Mouse (Mus musculus): ENCODE data around the gene Gm44503.

DNA sequence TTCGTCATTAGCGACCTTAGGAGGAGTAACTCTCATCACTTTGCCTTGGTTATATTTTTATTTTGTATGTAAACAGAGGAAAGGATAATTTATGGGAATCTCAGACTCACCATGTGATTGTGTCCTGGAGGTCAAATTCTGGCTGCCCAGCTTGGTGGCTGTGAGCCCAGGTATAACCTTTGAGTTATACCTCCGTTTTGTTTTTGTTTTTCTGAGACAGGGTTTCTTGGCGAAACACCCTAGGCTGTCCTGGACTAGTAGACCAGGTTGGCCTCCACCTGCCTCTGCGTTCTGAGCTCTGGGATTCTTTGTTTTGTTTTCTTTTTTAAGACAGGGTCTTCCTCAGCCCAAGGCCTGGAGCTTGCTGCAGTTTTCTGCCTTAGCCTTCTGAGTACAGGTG is 30.1 kb downstream of the Gm44503 start:
- TF ChIP-seq POLR2A (IDR thresholded peaks at IDR 0.05; ENCODE audit: borderline replicate concordance, low read depth, low read length) = no peak
- no peak for TF ChIP-seq CTCF (IDR thresholded peaks at IDR 0.05; ENCODE audit: low read depth, low read length)
